Mouse (Mus musculus): ENCODE measurements around the gene Nfatc2.
A peak's percentile ranks its signal among the peaks of the same experiment; 100 is the strongest.

Nfatc2 gene

GRCm38 (mm10) chr2:168489953-168490352 is 111.5 kb downstream of the Nfatc2 start:
- DNase-seq (ENCODE audit: low read depth, low spot score), result no peak

GRCm38 (mm10) chr2:168488158-168488925 is 113.1 kb downstream of the Nfatc2 start:
- DNase-seq (ENCODE audit: low read depth, low spot score), result no peak

GRCm38 (mm10) chr2:168481121-168481520 is 120.3 kb downstream of the Nfatc2 start:
- no peak for DNase-seq (ENCODE audit: low read depth, low spot score)

GRCm38 (mm10) chr2:168480692-168481091 is 120.8 kb downstream of the Nfatc2 start:
- no peak for DNase-seq (ENCODE audit: low read depth, low spot score)

GRCm38 (mm10) chr2:168479930-168480329 is 121.5 kb downstream of the Nfatc2 start:
- DNase-seq (ENCODE audit: low read depth, low spot score), result peak; percentile 85

- DNase-seq (ENCODE audit: low read depth, low spot score), result no peak
These were observed 123.0 kb downstream of the Nfatc2 start for GRCm38 (mm10) chr2:168478431-168478830.

- no peak for DNase-seq (ENCODE audit: low read depth, low spot score)
These were observed 128.0 kb downstream of the Nfatc2 start for GRCm38 (mm10) chr2:168473496-168473895.

GRCm38 (mm10) chr2:168472899-168473298 is 128.6 kb downstream of the Nfatc2 start:
- peak; percentile 69 for DNase-seq (ENCODE audit: low read depth, low spot score)

GRCm38 (mm10) chr2:168469032-168469431 is 132.4 kb downstream of the Nfatc2 start:
- peak; percentile 49 for DNase-seq (ENCODE audit: low read depth, low spot score)

- DNase-seq (ENCODE audit: low read depth, low spot score), result no peak
These were observed 134.3 kb downstream of the Nfatc2 start for GRCm38 (mm10) chr2:168467166-168467565.

- DNase-seq (ENCODE audit: low read depth, low spot score), result no peak
These were observed 135.4 kb downstream of the Nfatc2 start for GRCm38 (mm10) chr2:168466066-168466465.

- no peak for DNase-seq (ENCODE audit: low read depth, low spot score)
These were observed 135.8 kb downstream of the Nfatc2 start for GRCm38 (mm10) chr2:168465646-168466045.

GRCm38 (mm10) chr2:168461865-168462264 is 139.6 kb downstream of the Nfatc2 start:
- no peak for DNase-seq (ENCODE audit: low read depth, low spot score)

GRCm38 (mm10) chr2:168459627-168460026 is 141.8 kb downstream of the Nfatc2 start:
- DNase-seq (ENCODE audit: low read depth, low spot score), result peak; percentile 33

GRCm38 (mm10) chr2:168458583-168458982 is 142.9 kb downstream of the Nfatc2 start:
- DNase-seq (ENCODE audit: low read depth, low spot score), result no peak

GRCm38 (mm10) chr2:168451714-168452708 is 149.4 kb downstream of the Nfatc2 start:
- peak; percentile 59 for DNase-seq (ENCODE audit: low read depth, low spot score)

- peak; percentile 56 for DNase-seq (ENCODE audit: low read depth, low spot score)
These were observed 150.5 kb downstream of the Nfatc2 start for GRCm38 (mm10) chr2:168450977-168451376.

GRCm38 (mm10) chr2:168448054-168448453 is 153.4 kb downstream of the Nfatc2 start:
- no peak for DNase-seq (ENCODE audit: low read depth, low spot score)

- no peak for DNase-seq (ENCODE audit: low read depth, low spot score)
These were observed 153.9 kb downstream of the Nfatc2 start for GRCm38 (mm10) chr2:168447601-168448000.

- DNase-seq (ENCODE audit: low read depth, low spot score), result peak; percentile 61
These were observed 156.1 kb downstream of the Nfatc2 start for GRCm38 (mm10) chr2:168445211-168445810.

GRCm38 (mm10) chr2:168444126-168444525 is 157.3 kb downstream of the Nfatc2 start:
- no peak for DNase-seq (ENCODE audit: low read depth, low spot score)

- DNase-seq (ENCODE audit: low read depth, low spot score), result peak; percentile 29
These were observed 160.0 kb downstream of the Nfatc2 start for GRCm38 (mm10) chr2:168441494-168441893.
